Mouse (Mus musculus) right cerebral cortex, postnatal 14 days (tissue): ENCODE results near the gene Reep1.

Experiments used
- DNase-seq: peaks from one replicate; pipeline ENCODE4 v3.0.0; 2022

Gene Reep1

GRCm38 (mm10) chr6:71707511-71708501 is at the start of gene Reep1:
Reep1 (plus strand) TSS chr6:71707561.
- DNase-seq, result peak; percentile 67

- no peak for DNase-seq
These were observed 49.1 kb upstream of the Reep1 start for GRCm38 (mm10) chr6:71658290-71658689.

DNA sequence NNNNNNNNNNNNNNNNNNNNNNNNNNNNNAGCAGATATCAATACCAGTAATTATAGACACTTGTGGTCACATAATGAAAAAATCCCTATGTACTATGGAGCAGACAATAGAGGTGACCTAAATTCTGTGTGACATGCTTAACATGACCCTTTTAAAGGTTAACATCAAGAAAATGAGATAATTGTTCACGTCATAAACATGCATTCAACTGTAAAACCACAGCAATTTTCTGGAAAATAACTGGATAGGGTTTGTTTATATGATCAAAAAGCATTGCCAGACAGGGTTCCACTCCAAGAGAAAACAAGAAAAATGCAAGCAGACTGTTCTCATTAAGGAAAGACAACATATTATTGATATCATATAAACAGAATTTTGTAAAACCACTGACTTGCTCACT is 42.9 kb upstream of the Reep1 start:
- DNase-seq, result no peak

DNA sequence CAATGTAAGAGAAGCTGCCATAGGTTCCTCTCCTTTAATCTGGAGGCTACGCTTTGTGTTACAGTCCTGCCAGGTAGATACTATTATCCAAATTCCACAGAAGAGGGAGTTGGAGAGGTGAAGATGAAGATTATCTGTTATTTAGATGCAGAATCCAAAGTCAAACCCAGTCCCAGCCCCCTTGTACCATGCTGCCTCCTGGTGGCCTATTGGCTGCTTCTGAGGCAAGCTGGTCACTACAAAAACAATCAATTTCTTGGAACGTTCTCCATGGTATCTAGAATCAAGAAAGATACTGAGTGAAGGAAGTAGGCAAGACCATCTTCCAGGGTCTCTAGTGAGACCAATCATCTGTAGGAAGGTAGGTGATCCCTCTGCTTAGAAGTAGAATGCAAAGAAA is 34.2 kb upstream of the Reep1 start:
- no peak for DNase-seq

- DNase-seq, result no peak
These were observed 28.5 kb upstream of the Reep1 start for GRCm38 (mm10) chr6:71678891-71679290.

- no peak for DNase-seq
These were observed 12.2 kb upstream of the Reep1 start for GRCm38 (mm10) chr6:71695150-71695549.

DNA sequence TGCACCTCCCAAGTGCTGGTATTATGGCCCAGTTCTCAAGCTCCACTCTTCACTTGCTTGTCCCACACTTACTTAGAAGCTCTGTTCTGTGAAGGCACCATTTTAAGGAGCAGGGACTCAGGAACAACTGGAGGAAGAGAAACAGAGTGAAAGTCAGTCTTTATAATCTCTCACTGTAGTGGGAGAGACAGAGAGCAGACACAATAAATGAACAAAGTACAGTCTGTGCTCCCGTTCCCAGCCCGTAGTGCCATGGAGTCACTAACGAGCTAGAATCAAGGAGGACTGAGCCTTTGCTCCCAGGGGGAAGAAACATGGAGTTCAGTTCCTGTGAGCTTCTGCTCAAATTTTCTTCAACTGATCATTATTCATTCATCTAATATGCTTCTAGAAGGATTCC is 11.8 kb upstream of the Reep1 start:
- DNase-seq, result no peak

DNA sequence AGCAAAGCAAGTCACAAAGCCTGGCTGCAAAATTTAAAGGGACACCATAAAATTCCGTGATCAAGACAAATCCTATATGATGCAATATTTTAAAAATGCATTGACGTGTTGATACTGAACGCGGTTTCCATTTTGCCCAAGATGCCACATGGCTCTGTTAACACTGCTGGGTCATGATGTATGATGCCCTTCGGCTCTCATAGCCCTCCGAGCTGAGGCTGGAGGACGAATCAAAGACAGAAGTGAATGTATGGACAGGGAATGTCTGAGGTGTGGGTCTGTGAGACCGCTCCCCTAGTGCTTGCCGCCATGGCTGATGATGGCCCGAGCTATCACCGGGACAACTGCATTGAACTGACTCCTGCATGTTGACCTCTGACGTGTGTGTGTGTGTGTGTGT is 490 bp upstream of the Reep1 start:
- no peak for DNase-seq

GRCm38 (mm10) chr6:71708528-71708927 is 1.2 kb downstream of the Reep1 start:
- DNase-seq, result peak; percentile 15

- DNase-seq, result no peak
These were observed 3.0 kb downstream of the Reep1 start for GRCm38 (mm10) chr6:71710323-71710722.

DNA sequence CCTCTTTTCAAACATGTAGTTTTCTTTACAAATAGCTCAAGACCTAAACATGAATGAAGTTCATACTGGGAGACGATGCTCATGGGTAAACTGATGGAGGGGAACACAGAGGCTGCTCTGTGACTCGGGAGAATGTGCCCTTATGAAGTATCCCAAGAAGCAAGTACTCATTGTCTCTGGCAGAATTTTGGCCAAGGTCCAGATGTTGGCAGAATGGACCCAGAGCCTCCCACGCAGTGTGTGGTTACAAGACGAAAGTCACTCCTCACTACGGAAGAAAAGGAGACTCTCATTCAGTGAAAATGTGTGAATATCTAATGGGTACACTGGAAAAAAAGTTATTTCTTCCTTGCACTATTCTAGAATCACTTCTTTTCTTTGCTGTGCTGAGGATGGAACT is 3.8 kb downstream of the Reep1 start:
- peak; percentile 17 for DNase-seq

- no peak for DNase-seq
These were observed 6.2 kb downstream of the Reep1 start for GRCm38 (mm10) chr6:71713532-71713931.

- no peak for DNase-seq
These were observed 7.6 kb downstream of the Reep1 start for GRCm38 (mm10) chr6:71715006-71715405.

- no peak for DNase-seq
These were observed 9.1 kb downstream of the Reep1 start for GRCm38 (mm10) chr6:71716434-71716833.

GRCm38 (mm10) chr6:71718322-71718721 is 11.0 kb downstream of the Reep1 start:
- no peak for DNase-seq

DNA sequence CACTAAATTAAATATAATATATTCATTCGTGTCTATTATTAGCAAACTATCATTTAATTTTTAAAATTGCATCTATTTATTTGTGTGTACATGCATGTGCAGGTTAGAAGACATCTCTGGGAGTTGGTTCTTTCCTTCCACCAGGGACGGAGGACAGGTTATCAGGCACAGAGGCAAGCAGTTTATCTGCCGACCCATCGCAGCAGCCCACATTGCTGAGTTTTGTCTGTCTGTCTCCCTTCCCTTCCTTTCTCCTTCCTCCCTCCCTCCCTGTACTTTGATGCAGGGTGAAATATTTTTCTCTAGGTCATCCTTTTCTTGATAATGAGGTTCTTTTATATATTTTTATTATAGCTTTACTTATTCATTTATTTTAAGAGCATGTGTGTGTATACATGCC is 11.9 kb downstream of the Reep1 start:
- no peak for DNase-seq

GRCm38 (mm10) chr6:71722988-71723387 is 15.6 kb downstream of the Reep1 start:
- DNase-seq, result no peak

GRCm38 (mm10) chr6:71723555-71723954 is 16.2 kb downstream of the Reep1 start:
- DNase-seq, result no peak

DNA sequence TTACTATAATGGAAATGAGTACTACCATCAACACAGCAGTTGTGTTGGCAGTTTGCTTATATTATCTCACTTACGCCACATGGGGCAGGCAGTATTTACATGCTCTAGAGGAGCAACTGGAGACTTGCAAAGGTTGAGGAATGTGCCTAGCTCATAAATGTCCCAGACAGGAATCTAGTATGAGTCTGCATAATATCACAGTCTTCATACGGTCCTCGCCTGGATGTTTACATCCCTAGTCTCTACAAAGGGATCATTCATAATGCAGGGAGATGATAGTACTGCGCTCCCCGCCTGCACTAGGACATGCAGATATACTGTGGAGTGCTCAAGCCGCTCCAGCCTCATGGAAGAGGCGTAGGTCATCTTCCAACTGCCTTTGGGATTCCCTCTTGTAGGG is 19.3 kb downstream of the Reep1 start:
- no peak for DNase-seq

- no peak for DNase-seq
These were observed 20.9 kb downstream of the Reep1 start for GRCm38 (mm10) chr6:71728306-71728705.

GRCm38 (mm10) chr6:71734910-71735599 is 27.7 kb downstream of the Reep1 start:
- DNase-seq, result no peak

GRCm38 (mm10) chr6:71735600-71736010 is 28.2 kb downstream of the Reep1 start:
- no peak for DNase-seq

GRCm38 (mm10) chr6:71736101-71736500 is 28.7 kb downstream of the Reep1 start:
- DNase-seq, result no peak

DNA sequence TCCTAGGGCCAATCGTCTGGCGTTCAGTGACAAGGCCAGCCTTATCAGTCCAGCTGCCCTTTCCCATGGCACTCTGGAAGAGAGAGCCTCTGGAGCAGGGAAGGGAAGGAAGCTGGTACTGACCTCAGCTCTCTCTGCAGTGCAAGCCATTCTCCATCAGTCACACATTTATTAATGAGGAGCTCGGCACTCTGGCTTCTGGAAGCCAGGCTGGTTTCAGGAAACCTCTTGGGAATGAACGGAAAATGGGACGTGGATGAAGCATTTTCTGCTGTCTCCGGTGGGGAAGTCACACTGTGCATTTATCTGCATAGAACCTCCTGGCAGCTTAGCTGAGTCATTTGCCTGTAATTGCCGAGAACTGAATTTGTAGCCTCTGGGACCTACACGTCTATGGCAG is 29.8 kb downstream of the Reep1 start:
- no peak for DNase-seq
